In the genomic region with DNA sequence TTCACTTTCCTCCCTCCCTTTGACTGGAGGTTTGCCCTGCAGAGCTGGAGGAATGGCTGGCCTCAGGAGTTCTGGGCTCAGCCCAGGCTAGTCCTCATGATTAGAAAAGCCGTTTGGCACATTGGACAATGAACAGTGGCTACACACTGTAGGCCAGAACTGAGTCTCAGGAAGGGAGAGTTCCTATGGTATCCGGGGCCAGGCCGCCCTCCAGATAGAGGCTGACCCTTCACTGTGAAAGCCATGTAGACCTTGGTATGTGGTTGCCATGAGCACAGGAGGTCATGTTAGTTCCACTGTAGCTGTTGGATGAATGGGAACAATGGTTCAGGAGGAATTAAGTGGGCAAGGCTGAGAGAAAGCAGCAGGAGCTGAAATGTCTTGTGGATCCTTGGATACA, we compare ENCODE assay signal across 25 mouse cellular contexts. TPM values are rescaled to one million over a fixed set of nuclear protein-coding genes. Genes with fewer than 3 reads are reported as not detected.
A peak's percentile ranks its signal among the peaks of the same experiment; 100 is the strongest.
DNase-seq lines count a peak whose midpoint lies in the region; ATAC-seq lines count a peak whose summit lies in the region.
"Had no signal": no experiment of that assay in that cellular context is flagged by ENCODE, and none has a peak within 500 bp of the region (broad histone marks: within the 10 kb centered on the region; RNA-seq: fewer than 3 reads in every experiment).

No protein-coding gene starts in this region.

- no peak overlapping the region for H3K9ac ChIP-seq in embryonic facial prominence, embryonic 11.5 days (replicated peaks; ENCODE audit: low read length)
- H3K9ac ChIP-seq in hindbrain, embryonic 16.5 days (ENCODE audit: low read depth, low read length), result no peak overlapping the region
- no peak overlapping the region for H3K9ac ChIP-seq in hindbrain, embryonic 11.5 days (ENCODE audit: low read depth, low read length)
- H3K9ac ChIP-seq in midbrain, embryonic 13.5 days (replicated peaks), result no peak overlapping the region
- H3K9ac ChIP-seq: embryonic facial prominence, embryonic 12.5 days; forebrain, postnatal 0 days had no signal

- no peak overlapping the region for H3K27ac ChIP-seq in embryonic facial prominence, embryonic 11.5 days (replicated peaks; ENCODE audit: low read depth, low read length)
- H3K27ac ChIP-seq in embryonic facial prominence, embryonic 10.5 days (replicated peaks), result no peak overlapping the region
- no peak overlapping the region for H3K27ac ChIP-seq in hindbrain, embryonic 16.5 days (ENCODE audit: low read depth, low read length)
- no peak overlapping the region for H3K27ac ChIP-seq in hindbrain, embryonic 11.5 days (ENCODE audit: low read depth, low read length)
- H3K27ac ChIP-seq in midbrain, embryonic 13.5 days, result no peak overlapping the region
- no peak overlapping the region for H3K27ac ChIP-seq in midbrain, embryonic 10.5 days (replicated peaks)
- H3K27ac ChIP-seq: embryonic facial prominence, embryonic 12.5 days; gastrocnemius, adult 2 months had no signal

- no peaks in the 10 kb centered on the region for H3K9me3 ChIP-seq in embryonic facial prominence, embryonic 11.5 days (replicated peaks; ENCODE audit: control insufficient read depth, low read length)
- H3K9me3 ChIP-seq in embryonic facial prominence, embryonic 10.5 days, result no peaks in the 10 kb centered on the region
- no peaks in the 10 kb centered on the region for H3K9me3 ChIP-seq in hindbrain, embryonic 16.5 days (ENCODE audit: control insufficient read depth, low read length)
- no peaks in the 10 kb centered on the region for H3K9me3 ChIP-seq in hindbrain, embryonic 11.5 days (ENCODE audit: control insufficient read depth, low read length)
- no peaks in the 10 kb centered on the region for H3K9me3 ChIP-seq in midbrain, embryonic 13.5 days
- H3K9me3 ChIP-seq in midbrain, embryonic 10.5 days (replicated peaks), result no peaks in the 10 kb centered on the region
- H3K9me3 ChIP-seq: embryonic facial prominence, embryonic 12.5 days had no signal

- no peak overlapping the region for H3K4me2 ChIP-seq in embryonic facial prominence, embryonic 11.5 days (ENCODE audit: low read depth, low read length)
- no peak overlapping the region for H3K4me2 ChIP-seq in hindbrain, embryonic 16.5 days (ENCODE audit: low read length)
- H3K4me2 ChIP-seq in hindbrain, embryonic 11.5 days (replicated peaks; ENCODE audit: low read depth, low read length), result no peak overlapping the region
- no peak overlapping the region for H3K4me2 ChIP-seq in midbrain, embryonic 13.5 days (replicated peaks)
- H3K4me2 ChIP-seq: embryonic facial prominence, embryonic 12.5 days; heart, embryonic 11.5 days had no signal

- H3K4me1 ChIP-seq in embryonic facial prominence, embryonic 11.5 days (ENCODE audit: control insufficient read depth, insufficient read depth, low read length), result no peaks in the 10 kb centered on the region
- peaks cover 12% of the 10 kb centered on the region for H3K4me1 ChIP-seq in embryonic facial prominence, embryonic 10.5 days
- no peaks in the 10 kb centered on the region for H3K4me1 ChIP-seq in hindbrain, embryonic 16.5 days (ENCODE audit: control insufficient read depth, insufficient read depth, low read depth, low read length)
- H3K4me1 ChIP-seq in hindbrain, embryonic 11.5 days (replicated peaks; ENCODE audit: control insufficient read depth, insufficient read depth, low read length), result no peaks in the 10 kb centered on the region
- 0 out of 2 replicates have a peak, but pooled peaks cover 3% of the 10 kb centered on the region for H3K4me1 ChIP-seq in midbrain, embryonic 13.5 days (replicated peaks)
- H3K4me1 ChIP-seq in midbrain, embryonic 10.5 days, result peaks cover 19% of the 10 kb centered on the region

- H3K27me3 ChIP-seq in embryonic facial prominence, embryonic 11.5 days (ENCODE audit: control insufficient read depth, insufficient read depth, low read length), result no peaks in the 10 kb centered on the region
- H3K27me3 ChIP-seq in embryonic facial prominence, embryonic 10.5 days (replicated peaks; ENCODE audit: low read depth, poor library complexity, severe bottlenecking), result peaks cover 14% of the 10 kb centered on the region
- H3K27me3 ChIP-seq in hindbrain, embryonic 16.5 days (replicated peaks; ENCODE audit: control insufficient read depth, insufficient read depth, low read length), result no peaks in the 10 kb centered on the region
- no peaks in the 10 kb centered on the region for H3K27me3 ChIP-seq in hindbrain, embryonic 11.5 days (ENCODE audit: control insufficient read depth, insufficient read depth, low read length)
- 0 out of 2 replicates have a peak, but pooled peaks cover 8% of the 10 kb centered on the region for H3K27me3 ChIP-seq in midbrain, embryonic 13.5 days
- peaks cover 5% of the 10 kb centered on the region; the same call in 1 of the 2 replicates for H3K27me3 ChIP-seq in midbrain, embryonic 10.5 days (ENCODE audit: low read depth, poor library complexity, severe bottlenecking)
- H3K27me3 ChIP-seq: embryonic facial prominence, embryonic 12.5 days had no signal

- 0 out of 2 replicates have a peak, but pooled peaks have one; percentile 16 for ATAC-seq in embryonic facial prominence, embryonic 11.5 days (replicated peaks; ENCODE audit: insufficient number of reproducible peaks, low FRiP score, low TSS enrichment, low read depth)
- peak; percentile 67 for ATAC-seq in hindbrain, embryonic 16.5 days
- ATAC-seq in hindbrain, embryonic 11.5 days (ENCODE audit: low FRiP score), result no peak
- peak; percentile 34; the same call in 1 of the 2 replicates for ATAC-seq in midbrain, embryonic 13.5 days
- ATAC-seq: activated CD4-positive, CD25-positive, alpha-beta regulatory T cell, adult 4 months; forebrain, embryonic 14.5 days; forebrain, postnatal 0 days had no signal

- H3K36me3 ChIP-seq in embryonic facial prominence, embryonic 11.5 days (replicated peaks; ENCODE audit: control insufficient read depth, insufficient read depth, low read depth, low read length), result no peaks in the 10 kb centered on the region
- no peaks in the 10 kb centered on the region for H3K36me3 ChIP-seq in embryonic facial prominence, embryonic 10.5 days (replicated peaks)
- H3K36me3 ChIP-seq in hindbrain, embryonic 16.5 days (ENCODE audit: control insufficient read depth, insufficient read depth, low read length), result no peaks in the 10 kb centered on the region
- H3K36me3 ChIP-seq in hindbrain, embryonic 11.5 days (ENCODE audit: control insufficient read depth, insufficient read depth, low read length), result no peaks in the 10 kb centered on the region
- no peaks in the 10 kb centered on the region for H3K36me3 ChIP-seq in midbrain, embryonic 13.5 days
- H3K36me3 ChIP-seq in midbrain, embryonic 10.5 days, result no peaks in the 10 kb centered on the region

- 79% methylated on average over 3 of the region's 3 CpGs for WGBS in embryonic facial prominence, embryonic 11.5 days
- 75% methylated on average over 3 of the region's 3 CpGs for WGBS in embryonic facial prominence, embryonic 10.5 days
- WGBS in hindbrain, embryonic 16.5 days, result 37% methylated on average over 3 of the region's 3 CpGs
- 62% methylated on average over 3 of the region's 3 CpGs for WGBS in hindbrain, embryonic 11.5 days
- WGBS in midbrain, embryonic 13.5 days, result 50% methylated on average over 3 of the region's 3 CpGs
- 69% methylated on average over 3 of the region's 3 CpGs for WGBS in midbrain, embryonic 10.5 days

- no peak for DNase-seq in embryonic facial prominence, embryonic 11.5 days (ENCODE audit: low spot score)
- no peak for DNase-seq in embryonic facial prominence, embryonic 10.5 days (ENCODE audit: low spot score)
- no peak for DNase-seq in hindbrain, embryonic 11.5 days (ENCODE audit: low spot score)
- no peak for DNase-seq in midbrain, embryonic 10.5 days (ENCODE audit: low spot score)
- DNase-seq in testis, postnatal 10 days (ENCODE audit: low spot score), result no peak
- DNase-seq: adrenal gland, adult 8-10 months; adrenal gland, postnatal 25 days; cerebellum, adult 11-12 months; cerebellum, adult 8-10 months; cerebellum, postnatal 10 days; cerebellum, postnatal 36 days; embryo, embryonic 11 days; forebrain, postnatal 0 days; gastrocnemius, adult 2 months; gastrocnemius, postnatal 14 days; heart, adult 11 months had no signal

- no peak overlapping the region for H3K4me3 ChIP-seq in embryonic facial prominence, embryonic 11.5 days (ENCODE audit: low read depth, low read length)
- H3K4me3 ChIP-seq in embryonic facial prominence, embryonic 10.5 days, result no peak overlapping the region
- no peak overlapping the region for H3K4me3 ChIP-seq in hindbrain, embryonic 16.5 days (ENCODE audit: low read length)
- H3K4me3 ChIP-seq in hindbrain, embryonic 11.5 days (ENCODE audit: low read depth, low read length), result no peak overlapping the region
- H3K4me3 ChIP-seq in midbrain, embryonic 13.5 days (replicated peaks), result no peak overlapping the region
- H3K4me3 ChIP-seq in midbrain, embryonic 10.5 days, result no peak overlapping the region
- H3K4me3 ChIP-seq: embryonic facial prominence, embryonic 12.5 days; erythroblast, embryonic 14.5 days; gastrocnemius, adult 2 months had no signal

RNA-seq across cellular contexts. Expression of a gene that starts 17.7 kb away (rescaled TPM):
- 28.6 and 30.1 TPM in 2 replicates for polyA plus RNA-seq in embryonic facial prominence, embryonic 11.5 days (2014; fragmentation: Nextera tagmentation; extraction: Ambion mirVana)
- polyA plus RNA-seq in embryonic facial prominence, embryonic 10.5 days (2016; fragmentation: Nextera tagmentation; extraction: Ambion mirVana), result 42.1 and 45.0 TPM in 2 replicates
- 32.3 and 37.5 TPM in 2 replicates for polyA plus RNA-seq in hindbrain, embryonic 16.5 days (2015; fragmentation: Nextera tagmentation; extraction: Ambion mirVana)
- 24.1 and 28.9 TPM in 2 replicates for polyA plus RNA-seq in hindbrain, embryonic 11.5 days (2014; fragmentation: Nextera tagmentation; extraction: Ambion mirVana)
- 21.4 and 26.4 TPM in 2 replicates for polyA plus RNA-seq in midbrain, embryonic 13.5 days (2015; fragmentation: Nextera tagmentation; extraction: Ambion mirVana)
- polyA plus RNA-seq in midbrain, embryonic 10.5 days (2016; fragmentation: Nextera tagmentation; extraction: Ambion mirVana), result 28.3 and 35.0 TPM in 2 replicates

RNA-seq across cellular contexts. Expression of a gene that starts 30.9 kb away (rescaled TPM):
- 1.2 and 1.5 TPM in 2 replicates for polyA plus RNA-seq in embryonic facial prominence, embryonic 11.5 days (2014; fragmentation: Nextera tagmentation; extraction: Ambion mirVana)
- 0.93 and 1.0 TPM in 2 replicates for polyA plus RNA-seq in embryonic facial prominence, embryonic 10.5 days (2016; fragmentation: Nextera tagmentation; extraction: Ambion mirVana)
- polyA plus RNA-seq in hindbrain, embryonic 16.5 days (2015; fragmentation: Nextera tagmentation; extraction: Ambion mirVana), result 2.7 and 4.0 TPM in 2 replicates
- polyA plus RNA-seq in hindbrain, embryonic 11.5 days (2014; fragmentation: Nextera tagmentation; extraction: Ambion mirVana), result 2.0 and 2.2 TPM in 2 replicates
- 0.98 and 1.2 TPM in 2 replicates for polyA plus RNA-seq in midbrain, embryonic 13.5 days (2015; fragmentation: Nextera tagmentation; extraction: Ambion mirVana)
- polyA plus RNA-seq in midbrain, embryonic 10.5 days (2016; fragmentation: Nextera tagmentation; extraction: Ambion mirVana), result 0.96 and 1.6 TPM in 2 replicates

RNA-seq across cellular contexts. Expression of a gene that starts 47.9 kb away (rescaled TPM):
- 0.28 TPM in 1 of 2 replicates, not detected in the other for polyA plus RNA-seq in embryonic facial prominence, embryonic 11.5 days (2014; fragmentation: Nextera tagmentation; extraction: Ambion mirVana)
- 0.23 and 0.41 TPM in 2 replicates for polyA plus RNA-seq in embryonic facial prominence, embryonic 10.5 days (2016; fragmentation: Nextera tagmentation; extraction: Ambion mirVana)
- polyA plus RNA-seq in hindbrain, embryonic 16.5 days (2015; fragmentation: Nextera tagmentation; extraction: Ambion mirVana), result 0.16 and 0.29 TPM in 2 replicates
- 0.27 and 0.37 TPM in 2 replicates for polyA plus RNA-seq in hindbrain, embryonic 11.5 days (2014; fragmentation: Nextera tagmentation; extraction: Ambion mirVana)
- 0.38 TPM in 1 of 2 replicates, not detected in the other for polyA plus RNA-seq in midbrain, embryonic 13.5 days (2015; fragmentation: Nextera tagmentation; extraction: Ambion mirVana)
- 0.12 and 0.19 TPM in 2 replicates for polyA plus RNA-seq in midbrain, embryonic 10.5 days (2016; fragmentation: Nextera tagmentation; extraction: Ambion mirVana)
- polyA plus RNA-seq: brain, embryonic 14.5 days; cortical plate, adult 2 months; erythroblast, embryonic 14.5 days; forebrain, postnatal 0 days had no signal
